ENCODE assay signal across 1 mouse cellular context in the genomic region with DNA sequence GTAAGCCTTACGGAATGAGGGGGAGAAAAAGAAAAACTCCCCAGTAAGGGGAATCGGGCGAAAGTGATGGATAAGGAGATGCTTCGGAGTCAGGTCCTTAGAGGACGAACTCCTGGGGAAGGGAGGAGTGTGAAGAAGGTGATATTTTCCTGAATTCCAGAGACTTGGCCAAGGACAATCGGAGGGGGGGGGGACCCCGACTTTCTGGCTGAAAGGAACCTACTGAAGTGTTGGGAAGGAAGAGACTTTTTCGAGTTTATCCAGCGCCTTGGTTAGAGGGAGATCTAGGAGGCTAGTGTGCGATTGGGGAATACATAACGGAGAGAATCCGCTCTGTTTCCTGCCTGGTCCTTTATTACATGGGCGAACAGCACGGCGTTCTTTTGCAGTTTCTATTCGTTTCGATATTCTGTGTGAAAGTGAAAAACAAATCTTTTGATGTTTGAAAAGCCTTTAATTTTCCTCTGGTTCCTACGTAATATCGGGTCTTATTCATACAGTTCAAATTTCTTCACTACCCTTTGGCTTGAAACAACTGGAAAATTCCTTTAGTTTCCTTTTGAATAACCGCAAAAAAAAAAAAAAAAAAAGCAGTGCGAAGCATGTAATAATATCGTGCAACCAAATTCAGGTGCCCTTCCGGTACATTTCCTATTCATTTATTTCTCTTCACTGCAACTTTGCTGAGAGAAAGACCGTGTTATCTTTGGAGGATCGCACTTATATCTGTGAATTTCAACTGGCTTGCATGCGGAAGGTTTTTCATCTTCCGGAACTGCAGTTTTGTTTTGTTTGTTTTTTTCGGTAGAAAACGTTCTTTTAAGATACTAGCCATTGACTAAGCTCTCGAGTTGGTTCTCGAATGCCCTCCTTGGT.
TF ChIP-seq lines count a peak whose summit lies in the region.

No protein-coding gene starts in this region.

TF ChIP-seq in CH12.LX, 34 proteins besides CTCF, POLR2A, EP300 and RAD21 (continued from another document):
- TF ChIP-seq ZMIZ1 (IDR thresholded peaks at IDR 0.05; ENCODE audit: low read depth, low read length), result no peak
- no peak for TF ChIP-seq MAX (IDR thresholded peaks at IDR 0.05; ENCODE audit: low read length)
- TF ChIP-seq NRF1 (IDR thresholded peaks at IDR 0.05; ENCODE audit: low read depth, low read length), result no peak
- no peak for TF ChIP-seq ZC3H11A (IDR thresholded peaks at IDR 0.05; ENCODE audit: low read depth, low read length)
- no peak for TF ChIP-seq USF1 (IDR thresholded peaks at IDR 0.05; ENCODE audit: low read depth, low read length)
- TF ChIP-seq PAX5 (IDR thresholded peaks at IDR 0.05; ENCODE audit: low read length), result no peak
- no peak for TF ChIP-seq TCF12 (IDR thresholded peaks at IDR 0.05; ENCODE audit: low read depth, low read length)
- 0 out of 2 replicates have a peak, but pooled peaks have one; percentile 6 for TF ChIP-seq ETS1 (conservative IDR thresholded peaks at IDR 0.05; ENCODE audit: low read depth, low read length)
- peak; percentile 53; the same call in 1 of the 2 replicates for TF ChIP-seq MXI1 (IDR thresholded peaks at IDR 0.05; ENCODE audit: low read depth, low read length)
- TF ChIP-seq MYC (IDR thresholded peaks at IDR 0.05; ENCODE audit: low read depth, low read length), result no peak
- no peak for TF ChIP-seq UBTF (IDR thresholded peaks at IDR 0.05; ENCODE audit: low read depth, low read length)
- TF ChIP-seq USF2 (conservative IDR thresholded peaks at IDR 0.05; ENCODE audit: low read depth, low read length), result no peak
- TF ChIP-seq CHD1 (IDR thresholded peaks at IDR 0.05; ENCODE audit: low read depth, low read length), result 0 out of 2 replicates have a peak, but pooled peaks have one; percentile 74
- TF ChIP-seq KAT2A (IDR thresholded peaks at IDR 0.05; ENCODE audit: insufficient replicate concordance, low read length), result no peak
- no peak for TF ChIP-seq ELF1 (IDR thresholded peaks at IDR 0.05; ENCODE audit: low read depth, low read length)
- TF ChIP-seq BHLHE40 (IDR thresholded peaks at IDR 0.05; ENCODE audit: low read depth, low read length), result 0 out of 2 replicates have a peak, but pooled peaks have one; percentile 19
- TF ChIP-seq NELFE (IDR thresholded peaks at IDR 0.05; ENCODE audit: low read depth, low read length), result no peak
- TF ChIP-seq JUN (IDR thresholded peaks at IDR 0.05; ENCODE audit: insufficient read depth, low read depth, low read length), result no peak
- no peak for TF ChIP-seq TBP (conservative IDR thresholded peaks at IDR 0.05; ENCODE audit: low read depth, low read length)
- TF ChIP-seq GABPA (IDR thresholded peaks at IDR 0.05; ENCODE audit: insufficient replicate concordance, low read depth, low read length), result no peak
- no peak for TF ChIP-seq SMC3 (IDR thresholded peaks at IDR 0.05; ENCODE audit: low read depth, low read length)
- no peak for TF ChIP-seq ZKSCAN1 (IDR thresholded peaks at IDR 0.05; ENCODE audit: borderline replicate concordance, low read depth, low read length)
- 0 out of 2 replicates have a peak, but pooled peaks have one; percentile 44 for TF ChIP-seq SIN3A (IDR thresholded peaks at IDR 0.05; ENCODE audit: low read length)
- no peak for TF ChIP-seq POLR2AphosphoS2 (IDR thresholded peaks at IDR 0.05; ENCODE audit: low read depth, low read length)
- peak; percentile 18; the same call in 1 of the 2 replicates for TF ChIP-seq IRF4 (IDR thresholded peaks at IDR 0.05; ENCODE audit: low read depth, low read length)
- TF ChIP-seq HCFC1 (IDR thresholded peaks at IDR 0.05; ENCODE audit: low read depth, low read length), result peak; percentile 26; the same call in 1 of the 2 replicates
- peak; percentile 94 for TF ChIP-seq ZNF384 (IDR thresholded peaks at IDR 0.05; ENCODE audit: low read depth, low read length)
- TF ChIP-seq MEF2A (IDR thresholded peaks at IDR 0.05; ENCODE audit: borderline replicate concordance, low read depth, low read length), result no peak
- no peak for TF ChIP-seq MAZ (IDR thresholded peaks at IDR 0.05; ENCODE audit: low read depth, low read length)
- TF ChIP-seq RCOR1 (conservative IDR thresholded peaks at IDR 0.05; ENCODE audit: low read depth, low read length), result no peak
- TF ChIP-seq E2F4 (IDR thresholded peaks at IDR 0.05; ENCODE audit: insufficient replicate concordance, low read depth, low read length), result no peak
